Mouse (Mus musculus) lung, postnatal 10 days (tissue): ENCODE data around the gene Sema4f.

Experiments used
- DNase-seq: peaks from one replicate; pipeline ENCODE4 v3.0.0; 2021

Gene Sema4f

DNA sequence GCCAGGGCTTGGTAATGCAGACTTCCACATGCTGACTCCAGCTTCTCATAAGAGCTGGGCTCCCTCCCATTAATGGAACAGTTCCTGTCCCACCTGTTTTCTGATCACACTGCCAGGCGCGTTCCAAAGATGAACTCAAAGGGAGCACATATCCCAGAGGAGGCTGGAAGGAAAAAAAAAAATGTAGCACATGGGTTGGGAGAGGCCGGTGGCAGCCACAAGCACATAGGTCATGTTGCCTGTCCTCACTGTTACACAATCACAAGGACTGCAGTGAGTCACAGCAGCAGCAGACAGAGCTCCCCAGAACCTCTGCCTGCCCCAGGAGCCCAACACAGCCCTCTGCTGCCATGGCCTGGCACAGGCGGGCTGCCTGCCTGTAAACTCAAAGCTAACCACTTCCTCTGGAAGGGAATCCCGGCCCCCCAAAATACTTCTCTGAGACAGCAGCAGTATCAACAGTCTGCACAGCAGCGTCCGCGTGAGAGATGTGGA, 76.1 kb downstream of the Sema4f start:
- peak; percentile 38 for DNase-seq

DNA sequence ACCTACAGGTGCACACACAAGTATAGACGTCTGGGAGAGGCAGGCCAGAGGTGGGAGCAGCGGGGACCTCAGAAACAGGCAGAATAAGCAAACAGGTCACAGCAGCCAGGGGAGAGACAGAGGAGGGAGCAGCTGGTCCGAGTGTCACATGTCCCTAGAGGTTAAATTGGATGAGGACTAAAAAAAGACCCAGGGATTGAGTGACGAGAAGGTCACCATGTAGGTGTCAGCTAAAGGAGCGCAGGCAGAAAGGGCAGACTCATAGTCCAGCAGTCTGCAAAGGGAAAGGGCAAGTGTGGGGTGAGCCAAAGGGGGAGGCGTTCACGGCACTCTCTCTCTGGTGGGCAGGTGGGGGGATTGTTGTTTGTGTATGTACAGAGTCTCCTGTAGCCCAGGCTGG, 77.1 kb downstream of the Sema4f start:
- no peak for DNase-seq

DNA sequence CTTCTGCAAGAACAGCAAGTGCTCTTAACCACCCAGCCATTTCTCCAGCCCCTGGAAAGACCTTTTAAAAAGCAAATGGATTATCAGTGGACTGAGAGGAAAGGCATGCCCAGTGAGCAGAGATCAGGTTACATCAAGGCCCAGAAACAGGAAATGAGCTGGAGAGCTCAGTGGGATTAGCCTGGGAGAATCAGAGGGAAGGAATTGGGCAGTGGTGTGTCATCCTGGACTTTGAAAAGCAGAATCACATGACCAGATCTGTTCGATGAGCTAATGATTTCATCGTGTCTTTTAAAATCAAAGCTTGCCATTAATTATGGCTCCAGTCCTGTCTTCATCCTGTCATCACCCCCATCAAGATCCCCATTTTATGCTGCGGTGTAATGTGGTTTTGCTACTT, 77.5 kb downstream of the Sema4f start:
- no peak for DNase-seq
